Mouse (Mus musculus) CH12.LX (cell line): ENCODE data around the gene Tnc. TPM values are rescaled to one million over a fixed set of nuclear protein-coding genes. Genes with fewer than 3 reads are reported as not detected.

Experiments
- DNase-seq: peaks from one replicate; pipeline ENCODE4 v3.0.0-alpha.2; 2013; ENCODE audit errors: extremely low read depth
- H3K27ac ChIP-seq: 2 replicates; pipeline ENCODE4 v1.5.1; 2012; ENCODE audit warnings: low read depth, mild to moderate bottlenecking, control low read depth, moderate library complexity; ENCODE audit not compliant: insufficient read depth
- H3K27me3 ChIP-seq: replicated peaks from 2 replicates; pipeline ENCODE3; 2012; ENCODE audit warnings: inconsistent platforms
- H3K36me3 ChIP-seq, 2 experiments: replicated peaks in 1 of 2; 2 replicates each; pipeline versions ENCODE3 to v1.6.1; 2012; ENCODE audit warnings: inconsistent platforms in 1 of 2, low read length in 1 of 2, mild to moderate bottlenecking in 1 of 2, mixed read lengths in 1 of 2, moderate library complexity in 1 of 2; ENCODE audit not compliant: control insufficient read depth in 1 of 2, insufficient read depth in 1 of 2
- H3K4me1 ChIP-seq, 2 experiments: 2 replicates each; pipeline ENCODE4 v1.6.1; 2012; ENCODE audit warnings: inconsistent platforms in 1 of 2, moderate library complexity in 1 of 2; ENCODE audit not compliant: insufficient read depth in 2 of 2, control insufficient read depth in 1 of 2
- H3K4me2 ChIP-seq: 2 replicates; pipeline ENCODE4 v1.6.1; 2012; ENCODE audit warnings: low read depth, mild to moderate bottlenecking, control low read depth; ENCODE audit not compliant: poor library complexity, insufficient read depth, severe bottlenecking
- H3K4me3 ChIP-seq, 3 experiments: fragments of 150-350 bp in 1 of 3; sonication (generic) in 1 of 3; replicated peaks in 1 of 3; 2 replicates each; pipeline versions ENCODE3 to v1.5.1; 2011 to 2012; ENCODE audit warnings: low read depth in 2 of 3, low read length in 2 of 3, mild to moderate bottlenecking in 2 of 3, moderate library complexity in 2 of 3, control low read depth in 1 of 3, improper control_type of control experiment in 1 of 3, inconsistent platforms in 1 of 3, mixed read lengths in 1 of 3; ENCODE audit not compliant: poor library complexity in 1 of 3
- H3K79me2 ChIP-seq: replicated peaks from 2 replicates; pipeline ENCODE4 v1.6.1; 2012; ENCODE audit warnings: mild to moderate bottlenecking, moderate library complexity; ENCODE audit not compliant: control insufficient read depth, poor library complexity, insufficient read depth, severe bottlenecking; ENCODE audit errors: extremely low read depth
- H3K9ac ChIP-seq: 2 replicates; pipeline ENCODE4 v1.6.1; 2012; ENCODE audit warnings: low read depth, mild to moderate bottlenecking, control low read depth, moderate library complexity; ENCODE audit not compliant: insufficient read depth
- H3K9me3 ChIP-seq: replicated peaks from 2 replicates; pipeline ENCODE3; 2012; ENCODE audit warnings: low read length, inconsistent platforms, mixed read lengths
- CHD1 ChIP-seq: IDR thresholded peaks from 2 replicates; pipeline ENCODE4 v1.6.1; 2012; ENCODE audit warnings: low read depth, low read length, improper control_type of control experiment, inconsistent platforms
- CTCF ChIP-seq, 2 experiments: IDR thresholded peaks in 1 of 2; conservative IDR thresholded peaks in 1 of 2; 2 replicates each; pipeline ENCODE4 v1.5.1; 2011 to 2012; ENCODE audit warnings: low read depth in 2 of 2, low read length in 2 of 2, improper control_type of control experiment in 1 of 2, inconsistent platforms in 1 of 2, mild to moderate bottlenecking in 1 of 2, moderate library complexity in 1 of 2
- E2F4 ChIP-seq: IDR thresholded peaks from 2 replicates; pipeline ENCODE4 v1.6.1; 2011; ENCODE audit warnings: low read depth, low read length, improper control_type of control experiment; ENCODE audit not compliant: insufficient replicate concordance
- ELF1 ChIP-seq: IDR thresholded peaks from 2 replicates; pipeline ENCODE4 v1.6.1; 2014; ENCODE audit warnings: low read depth, mild to moderate bottlenecking, inconsistent platforms, low read length, improper control_type of control experiment
- EP300 ChIP-seq: IDR thresholded peaks from 2 replicates; pipeline ENCODE4 v1.6.1; 2011; ENCODE audit warnings: low read length, improper control_type of control experiment
- ETS1 ChIP-seq: conservative IDR thresholded peaks from 2 replicates; pipeline ENCODE4 v1.6.1; 2012; ENCODE audit warnings: low read depth, mild to moderate bottlenecking, inconsistent platforms, low read length, improper control_type of control experiment, moderate library complexity
- IRF4 ChIP-seq: IDR thresholded peaks from 2 replicates; pipeline ENCODE4 v1.6.1; 2014; ENCODE audit warnings: low read depth, mild to moderate bottlenecking, inconsistent platforms, low read length, improper control_type of control experiment
- KAT2A ChIP-seq: IDR thresholded peaks from 2 replicates; pipeline ENCODE4 v1.6.1; 2012; ENCODE audit warnings: low read length, improper control_type of control experiment, inconsistent platforms; ENCODE audit not compliant: insufficient replicate concordance
- MAFK ChIP-seq: IDR thresholded peaks from 2 replicates; pipeline ENCODE4 v1.6.1; 2011; ENCODE audit warnings: low read length, improper control_type of control experiment; ENCODE audit not compliant: insufficient replicate concordance
- MAZ ChIP-seq: IDR thresholded peaks from 2 replicates; pipeline ENCODE4 v1.6.1; 2012; ENCODE audit warnings: low read depth, mild to moderate bottlenecking, inconsistent platforms, low read length, improper control_type of control experiment, moderate library complexity
- MYC ChIP-seq: IDR thresholded peaks from 2 replicates; pipeline ENCODE4 v1.6.1; 2011; ENCODE audit warnings: low read depth, mild to moderate bottlenecking, improper control_type of control experiment, low read length
- NELFE ChIP-seq: IDR thresholded peaks from 2 replicates; pipeline ENCODE4 v1.6.1; 2011; ENCODE audit warnings: low read depth, low read length, improper control_type of control experiment
- PAX5 ChIP-seq: IDR thresholded peaks from 2 replicates; pipeline ENCODE4 v1.6.1; 2012; ENCODE audit warnings: low read length, inconsistent platforms, mixed read lengths
- POLR2A ChIP-seq: IDR thresholded peaks from 2 replicates; pipeline ENCODE4 v1.6.1; 2011; ENCODE audit warnings: low read depth, mild to moderate bottlenecking, improper control_type of control experiment, low read length
- POLR2AphosphoS2 ChIP-seq: IDR thresholded peaks from 2 replicates; pipeline ENCODE4 v1.6.1; 2011; ENCODE audit warnings: low read depth, low read length, improper control_type of control experiment
- RAD21 ChIP-seq: IDR thresholded peaks from 2 replicates; pipeline ENCODE4 v1.6.1; 2011; ENCODE audit warnings: low read depth, mild to moderate bottlenecking, low read length, improper control_type of control experiment, moderate library complexity
- RCOR1 ChIP-seq: conservative IDR thresholded peaks from 2 replicates; pipeline ENCODE4 v1.6.1; 2012; ENCODE audit warnings: low read depth, mild to moderate bottlenecking, inconsistent platforms, low read length, improper control_type of control experiment
- TCF12 ChIP-seq: IDR thresholded peaks from 2 replicates; pipeline ENCODE4 v1.6.1; 2014; ENCODE audit warnings: low read depth, mild to moderate bottlenecking, inconsistent platforms, low read length, improper control_type of control experiment
- USF2 ChIP-seq: conservative IDR thresholded peaks from 2 replicates; pipeline ENCODE4 v1.6.1; 2011; ENCODE audit warnings: low read depth, low read length, improper control_type of control experiment
- ZKSCAN1 ChIP-seq: IDR thresholded peaks from 2 replicates; pipeline ENCODE4 v1.6.1; 2012; ENCODE audit warnings: low read depth, inconsistent platforms, low read length, improper control_type of control experiment, borderline replicate concordance
- ZMIZ1 ChIP-seq: IDR thresholded peaks from 2 replicates; pipeline ENCODE4 v1.6.1; 2012; ENCODE audit warnings: low read depth, mild to moderate bottlenecking, inconsistent platforms, low read length, improper control_type of control experiment
- ZNF384 ChIP-seq: IDR thresholded peaks from 2 replicates; pipeline ENCODE4 v1.6.1; 2012; ENCODE audit warnings: low read depth, low read length, improper control_type of control experiment, inconsistent platforms
- dilution Hi-C: fragments of 300-500 bp; cut with MboI; formaldehyde crosslinking; loops from 2 replicates; pipeline ENCODE4 v1.14.3; 2020; ENCODE audit warnings: low sequenced_read_pairs; ENCODE audit not compliant: extremely low pct_unique_long_range_greater_than_20kb, extremely low pct_ligation_motif_present
- in situ Hi-C: fragments of 300-500 bp; cut with MboI; formaldehyde crosslinking; loops from 3 replicates; pipeline ENCODE4 v1.14.3; 2019; ENCODE audit warnings: low sequenced_read_pairs, low pct_ligation_motif_present, low pct_unique_long_range_greater_than_20kb, mixed read lengths
- polyA plus RNA-seq: library from polyadenylated mRNA; unstranded; fragments of >175 nt; gene quantifications from 2 replicates; pipeline ENCODE4 v1.2.1, GENCODE M21; 2012; ENCODE audit warnings: low read depth; ENCODE audit not compliant: insufficient read length
- total RNA-seq, 2 experiments: library from RNA; depleted of rRNA; stranded (reverse); fragments of 300-350 nt in 1 of 2; fragments of >200 nt in 1 of 2; gene quantifications; 2 replicates each; pipeline ENCODE4 v1.2.3; 2012 to 2014

Gene Tnc
- total and polyA plus RNA-seq, 3 experiments, result 0.13 to 1.2 TPM; not detected in 1

DNA sequence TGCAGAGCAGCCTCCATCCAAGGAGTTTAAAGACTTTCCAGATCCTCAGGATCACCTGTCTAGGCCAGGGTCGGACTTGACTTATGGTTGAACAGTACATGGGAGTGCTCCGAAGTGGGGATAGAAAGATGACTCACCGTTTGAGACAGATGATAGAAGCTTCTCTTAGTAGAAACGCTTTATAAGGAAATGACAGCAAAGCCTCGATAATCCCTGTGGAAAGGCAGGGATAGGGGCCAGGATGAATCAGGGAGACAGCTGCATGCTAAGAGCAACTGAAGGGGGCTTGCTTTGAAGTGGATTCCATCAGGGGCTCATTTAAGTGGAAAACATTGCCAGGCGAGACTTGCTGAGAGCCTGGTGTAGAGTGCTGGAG, 12.0 kb upstream of the Tnc start:
- H3K9me3 ChIP-seq, result no peaks in the 10 kb centered on the region
- H3K9ac ChIP-seq, result no peak overlapping the region
- no peak overlapping the region for H3K27ac ChIP-seq
- no peaks in the 10 kb centered on the region for H3K36me3 ChIP-seq
- H3K79me2 ChIP-seq, result no peaks in the 10 kb centered on the region
- no peaks in the 10 kb centered on the region for H3K27me3 ChIP-seq
- dilution Hi-C loops (no loop called here), in situ Hi-C loops (no loop called here)
- TF ChIP-seq RCOR1 (no peak), POLR2AphosphoS2 (no peak), PAX5 (no peak), ZNF384 (no peak), POLR2A (no peak), MAZ (no peak), MYC (no peak), E2F4 (no peak), NELFE (no peak), KAT2A (no peak), ZMIZ1 (no peak), CHD1 (no peak), TCF12 (no peak), ELF1 (no peak), CTCF (conservative IDR thresholded peaks at IDR 0.05 in 1 of 2, IDR thresholded peaks at IDR 0.05 in 1 of 2; ENCODE audit: low read depth in 2 of 2, low read length in 2 of 2) (no peak), RAD21 (no peak), USF2 (no peak), ZKSCAN1 (no peak), ETS1 (no peak)
- no peak overlapping the region for H3K4me2 ChIP-seq
- H3K4me3 ChIP-seq, result no peak overlapping the region
- H3K4me1 ChIP-seq, result peaks cover 0 to 9% of the 10 kb centered on the region in 2 experiments; a peak in 1 of 4 replicates
- DNase-seq, result no peak

DNA sequence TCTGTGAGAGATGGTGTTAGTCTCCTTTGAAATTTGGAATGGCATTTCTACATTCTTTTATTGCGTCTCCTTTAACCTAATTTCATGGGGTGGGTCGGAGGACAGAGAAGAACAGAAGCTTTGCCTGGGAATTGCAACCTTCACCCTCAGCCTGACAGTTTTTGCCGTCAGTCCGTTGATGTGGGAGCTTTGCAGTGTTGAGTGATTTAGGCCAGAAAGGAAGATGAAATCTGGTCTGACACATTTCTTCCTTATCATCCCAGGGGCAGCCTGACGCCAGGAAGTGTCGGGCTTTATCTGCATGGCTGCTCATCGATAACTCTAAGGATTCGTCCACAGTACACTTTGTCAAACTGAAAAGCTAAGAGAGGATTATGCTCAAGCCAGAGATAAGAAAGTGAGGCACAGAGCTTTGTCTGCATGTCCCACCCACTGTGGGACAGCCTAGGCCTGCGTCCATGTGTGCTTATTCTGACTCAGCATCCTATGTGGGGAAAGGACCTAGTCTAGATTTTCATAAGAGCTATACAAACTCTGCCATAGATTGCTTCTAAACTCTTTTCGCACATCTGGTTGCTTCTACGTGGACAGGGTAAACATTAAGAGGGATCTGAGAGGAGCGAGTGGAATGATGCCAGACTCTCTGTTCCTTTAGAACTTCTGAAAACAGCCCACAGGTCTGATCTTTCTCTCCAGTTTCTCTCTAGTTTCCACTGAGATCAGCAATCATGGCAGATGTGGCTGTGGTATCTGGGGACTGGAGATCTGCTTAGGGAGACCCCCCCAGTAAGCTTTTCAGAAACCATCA, 11.4 kb upstream of the Tnc start:
- Histone ChIP-seq H3K27ac (no peak overlapping the region), H3K27me3 (no peaks in the 10 kb centered on the region), H3K36me3 (no peaks in the 10 kb centered on the region), H3K4me2 (no peak overlapping the region), H3K9ac (no peak overlapping the region), H3K79me2 (no peaks in the 10 kb centered on the region), H3K4me1 (peaks cover 0 to 9% of the 10 kb centered on the region in 2 experiments; a peak in 1 of 4 replicates), H3K9me3 (no peaks in the 10 kb centered on the region), H3K4me3 (no peak overlapping the region)
- in situ Hi-C loops (no loop called here), dilution Hi-C loops (no loop called here)
- DNase-seq, result peak; percentile 20
- TF ChIP-seq MAFK (peak; percentile 58; the same call in 1 of the 2 replicates), EP300 (peak; percentile 74), ETS1 (peak; percentile 32; the same call in 1 of the 2 replicates), IRF4 (0 out of 2 replicates have a peak, but pooled peaks have one; percentile 32), E2F4 (no peak)
